Mouse (Mus musculus) heart, postnatal 0 days (tissue): ENCODE results near the gene Tasp1.

Experiments
- CTCF ChIP-seq: IDR thresholded peaks from 2 replicates; pipeline ENCODE4 v1.5.1; 2016; ENCODE audit warnings: antibody characterized with exemption, control low read depth, low read depth
- EP300 ChIP-seq: IDR thresholded peaks from 2 replicates; pipeline ENCODE4 v1.6.1; 2016; ENCODE audit warnings: antibody characterized with exemption, low read depth

DNA sequence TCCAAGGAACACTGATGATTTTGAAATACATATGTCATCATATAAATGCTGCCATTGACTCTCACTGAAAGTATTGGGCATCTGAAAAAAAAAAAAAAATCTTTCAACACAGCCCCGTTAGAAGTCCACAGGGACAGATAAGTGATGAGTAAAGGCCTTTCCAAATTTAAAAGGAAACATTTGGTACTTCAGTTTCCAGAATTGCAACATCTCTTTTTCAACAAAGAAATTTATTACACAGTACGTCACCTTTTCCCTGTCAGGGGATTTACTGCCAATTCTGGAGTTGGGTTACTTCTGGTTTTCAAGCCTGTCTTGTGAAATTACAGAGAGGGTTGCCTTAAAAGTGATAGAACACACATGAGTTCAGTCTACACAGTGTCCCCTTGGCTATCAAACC lies 146.8 kb downstream of the Tasp1 start:
- TF ChIP-seq EP300 (no peak), CTCF (no peak)
